Mouse (Mus musculus) thymus, postnatal 25 days (tissue): ENCODE measurements around the gene Axin1.
A peak's percentile ranks its signal among the peaks of the same experiment; 100 is the strongest.
"Not testable (repeated sequence)": the region's sequence is repeated elsewhere in the genome, so short reads cannot be mapped to it uniquely, and the experiment has no call there.

Experiments
- DNase-seq: peaks from one replicate; pipeline ENCODE4 v3.0.0; 2022

Gene Axin1

GRCm38 (mm10) chr17:26138239-26138836 lies at the start of gene Axin1:
Gene Axin1, plus strand, starts transcription at chr17:26138688.
- peak; percentile 96 for DNase-seq

DNA sequence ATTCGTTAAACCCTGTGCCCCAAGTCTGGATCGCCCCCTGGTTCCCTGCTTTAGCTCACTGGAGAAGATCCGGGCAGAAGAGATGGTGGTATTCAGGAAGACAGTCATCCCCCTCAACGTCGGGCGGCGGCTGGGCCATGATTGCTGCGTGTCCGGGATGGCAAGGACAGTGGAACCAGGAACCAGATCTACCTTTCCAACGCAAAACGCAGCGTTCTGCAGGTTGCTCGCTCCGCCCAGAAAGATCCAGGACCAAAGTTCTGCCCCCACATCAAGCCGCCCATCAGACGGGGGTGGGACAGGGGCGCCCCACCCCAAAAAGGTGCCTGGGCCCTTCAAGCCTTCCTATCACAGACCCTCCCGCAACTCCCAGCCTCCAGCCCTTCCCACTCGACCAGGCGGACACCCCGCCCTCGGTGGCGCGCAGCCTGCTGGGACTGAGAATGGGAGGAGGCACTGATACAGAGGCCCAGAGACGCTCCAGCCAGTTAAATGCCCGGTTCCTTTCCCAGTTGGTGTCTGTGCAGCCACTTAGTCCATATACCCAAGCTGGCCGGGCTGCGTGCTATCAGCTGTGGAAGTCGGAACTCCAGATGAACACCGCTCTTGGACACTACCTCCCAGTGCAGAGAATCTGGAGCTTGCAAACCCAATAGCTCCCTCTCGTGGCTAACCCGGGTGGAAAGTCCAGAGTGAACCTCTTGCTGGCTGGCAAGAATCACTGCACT lies 48.4 kb upstream of the Axin1 start, which contains the start of gene Decr2:
Decr2 (minus strand) TSS at position 433 of the 728 bp plus-strand sequence.
- peak; percentile 85 for DNase-seq

DNA sequence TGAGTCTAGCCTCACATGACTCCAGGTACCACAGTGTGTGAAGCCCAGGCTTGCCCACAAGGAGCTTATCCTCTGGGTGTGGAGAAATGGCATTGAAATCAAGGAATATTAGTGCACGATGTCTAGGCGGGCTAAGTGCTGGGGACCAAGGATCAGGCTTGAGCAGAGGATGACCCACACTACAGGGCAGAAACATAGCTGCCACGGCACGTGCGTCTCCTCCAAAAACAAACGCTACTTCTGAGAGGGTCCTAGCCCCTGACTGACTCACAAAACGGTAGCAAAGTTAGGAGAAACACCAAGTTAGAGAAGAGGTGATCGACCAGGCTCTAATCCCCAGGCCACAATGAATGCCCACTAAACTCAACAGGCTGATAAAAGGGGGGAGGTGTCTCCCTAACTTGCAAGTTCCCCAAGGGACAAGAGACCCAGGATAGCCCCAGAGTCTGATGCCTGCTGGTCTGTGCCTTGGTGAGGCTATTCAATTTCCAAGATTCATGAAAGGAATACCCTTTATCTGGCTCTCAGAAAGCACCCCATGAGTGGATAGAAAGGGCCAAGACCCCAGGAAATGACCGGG lies 43.9 kb upstream of the Axin1 start:
- no peak for DNase-seq

DNA sequence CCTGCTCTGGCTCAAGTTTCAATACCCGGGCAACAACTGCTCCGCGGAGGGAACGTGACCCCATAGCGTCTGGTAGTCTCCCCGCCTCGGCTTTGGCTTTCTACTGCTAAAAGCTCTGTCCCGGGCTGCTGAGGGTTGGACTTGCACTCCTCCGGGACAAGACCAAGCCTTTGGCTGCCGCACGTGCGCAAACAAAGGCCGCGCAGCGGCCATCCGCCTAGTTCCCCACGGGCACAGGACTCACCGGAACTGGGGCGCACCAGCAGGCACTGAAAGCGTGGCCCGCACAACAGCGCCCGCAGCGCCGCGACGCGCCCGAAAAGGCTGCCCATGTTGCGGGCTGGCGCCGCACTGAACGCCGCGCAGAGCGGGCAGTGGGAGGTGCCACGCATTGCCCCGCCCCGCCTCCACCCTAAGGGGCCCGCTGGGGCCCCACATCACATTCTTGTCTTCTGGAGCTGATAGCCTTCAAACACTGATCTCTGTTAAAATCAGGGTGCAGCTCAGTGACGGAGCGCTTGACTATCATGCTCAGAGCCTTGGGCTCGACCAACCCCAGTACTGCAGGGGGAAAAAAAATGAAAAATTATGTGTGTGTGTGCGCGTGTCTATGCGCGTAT lies 43.3 kb upstream of the Axin1 start, which contains the start of gene Nme4:
Nme4 (minus strand) TSS at position 482 of the 620 bp plus-strand sequence.
- DNase-seq = peak; percentile 58

GRCm38 (mm10) chr17:26098461-26098860 lies 40.0 kb upstream of the Axin1 start:
- no peak for DNase-seq

DNA sequence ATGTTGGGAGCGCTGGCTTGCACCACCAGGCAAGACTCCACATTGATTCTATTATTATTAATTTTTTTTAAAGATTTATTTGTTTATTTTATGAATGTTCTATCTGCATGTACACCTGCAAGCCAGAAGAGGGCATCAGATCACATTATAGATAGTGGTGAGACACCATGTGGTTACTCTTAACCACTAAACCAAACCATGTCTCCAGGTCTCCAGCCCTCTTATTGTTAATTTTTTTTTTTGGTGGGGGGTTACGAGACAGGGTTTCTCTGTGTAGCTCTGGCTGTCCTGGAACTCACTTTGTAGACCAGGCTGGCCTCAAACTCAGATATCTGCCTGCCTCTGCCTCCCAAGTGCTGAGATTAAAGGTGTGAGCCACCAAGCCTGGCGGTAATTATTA lies 39.2 kb upstream of the Axin1 start:
- DNase-seq = not testable (repeated sequence)

- no peak for DNase-seq
Observed at GRCm38 (mm10) chr17:26100166-26100565, 38.3 kb upstream of the Axin1 start.

DNA sequence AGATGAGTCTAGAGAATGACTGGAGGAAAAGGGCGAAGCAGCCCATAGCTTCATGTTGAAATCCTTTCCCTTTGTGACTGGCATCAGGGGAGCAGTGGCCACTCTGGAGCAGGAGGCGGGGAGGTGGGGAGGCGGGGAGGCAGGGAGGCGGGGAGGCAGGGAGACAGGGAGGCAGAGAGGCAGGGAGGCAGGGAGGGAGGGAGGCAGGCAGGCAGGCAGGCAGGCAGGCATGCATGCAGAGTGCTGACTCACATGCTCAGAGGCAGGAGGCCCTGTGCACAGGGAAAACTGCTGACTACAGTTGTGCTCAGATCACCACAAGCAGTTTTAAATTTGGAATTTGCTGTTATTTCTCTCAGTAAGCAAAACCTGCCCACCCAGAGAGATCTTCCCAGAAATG lies 37.0 kb upstream of the Axin1 start:
- no peak for DNase-seq

GRCm38 (mm10) chr17:26105619-26106018 lies 32.9 kb upstream of the Axin1 start:
- DNase-seq = no peak

DNA sequence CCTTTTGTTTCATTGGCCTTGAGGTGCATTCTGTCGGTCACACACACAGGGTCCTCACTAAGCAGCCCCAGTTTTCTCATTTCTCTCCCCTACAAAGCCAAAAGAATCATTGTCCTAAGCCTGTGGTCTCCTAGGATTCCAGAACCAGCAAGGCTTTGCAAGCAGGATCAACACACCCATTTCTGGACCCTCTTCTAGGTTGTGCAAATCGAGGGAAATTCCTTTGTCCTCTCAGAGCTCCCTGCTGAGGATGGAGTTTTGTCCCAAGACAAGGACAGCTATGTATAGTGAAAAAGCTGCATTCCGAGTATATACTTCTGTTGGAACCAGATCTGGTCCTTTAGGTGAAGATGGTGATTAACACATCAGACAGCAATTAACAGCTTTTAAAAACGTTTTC lies 28.3 kb upstream of the Axin1 start:
- no peak for DNase-seq

DNA sequence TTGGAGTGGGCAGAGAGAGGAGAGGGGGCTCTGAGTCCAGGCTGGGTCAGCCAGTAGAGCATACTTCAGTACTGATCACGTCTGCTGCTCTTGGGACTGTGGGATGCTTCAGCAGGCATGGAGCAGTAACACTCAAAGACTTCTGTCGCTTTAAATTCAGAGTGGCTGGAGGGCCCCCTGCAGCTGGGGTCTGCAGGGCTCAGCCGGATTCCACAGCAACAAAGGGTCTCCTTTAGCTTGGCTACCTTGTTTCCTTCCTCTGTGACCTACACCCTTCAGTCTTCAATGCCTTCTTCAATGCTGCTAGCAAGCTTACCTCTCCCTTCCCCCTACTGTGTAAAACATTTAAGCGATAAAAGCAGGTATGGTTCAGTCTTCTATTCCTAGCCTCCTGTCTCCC lies 27.5 kb upstream of the Axin1 start:
- DNase-seq = no peak

DNA sequence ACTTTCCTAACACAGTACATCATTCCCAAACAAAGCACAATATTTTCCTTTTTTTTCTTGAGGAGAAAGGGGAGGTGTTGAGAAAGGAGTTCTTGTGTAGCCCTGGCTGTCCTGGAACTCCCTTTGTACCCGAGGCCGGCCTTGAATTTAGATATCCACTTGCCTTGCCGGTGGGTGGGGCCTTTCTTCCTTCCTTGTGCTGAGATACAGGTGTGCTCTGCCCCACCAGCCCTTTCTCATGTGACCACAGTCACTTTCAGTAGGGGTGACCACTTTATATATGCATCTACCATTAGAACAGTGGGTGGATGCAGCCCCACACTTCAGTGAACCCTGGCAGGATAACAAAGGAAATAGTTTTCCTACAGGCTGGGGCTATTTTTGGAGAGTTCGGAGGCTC lies 26.8 kb upstream of the Axin1 start:
- no peak for DNase-seq

DNA sequence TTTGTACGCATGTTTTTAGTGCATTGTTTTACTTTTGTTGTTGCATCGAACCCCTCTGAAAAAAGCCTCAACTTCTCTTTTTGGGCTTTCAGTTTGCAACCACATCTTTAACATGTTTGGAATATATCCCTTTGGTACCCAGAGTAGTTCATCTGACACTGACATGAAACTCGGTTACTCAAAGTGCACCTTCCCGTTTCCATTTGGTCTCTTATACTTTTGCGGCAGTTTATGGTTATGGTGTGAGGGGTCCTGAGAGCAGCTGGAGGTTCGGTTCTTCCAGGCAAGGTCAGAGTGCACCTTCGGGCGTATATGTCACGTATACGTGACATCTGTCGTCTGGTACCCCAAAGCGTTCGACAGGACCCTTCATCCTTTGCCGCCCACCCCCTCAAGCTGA lies 25.7 kb upstream of the Axin1 start:
- DNase-seq = no peak

DNA sequence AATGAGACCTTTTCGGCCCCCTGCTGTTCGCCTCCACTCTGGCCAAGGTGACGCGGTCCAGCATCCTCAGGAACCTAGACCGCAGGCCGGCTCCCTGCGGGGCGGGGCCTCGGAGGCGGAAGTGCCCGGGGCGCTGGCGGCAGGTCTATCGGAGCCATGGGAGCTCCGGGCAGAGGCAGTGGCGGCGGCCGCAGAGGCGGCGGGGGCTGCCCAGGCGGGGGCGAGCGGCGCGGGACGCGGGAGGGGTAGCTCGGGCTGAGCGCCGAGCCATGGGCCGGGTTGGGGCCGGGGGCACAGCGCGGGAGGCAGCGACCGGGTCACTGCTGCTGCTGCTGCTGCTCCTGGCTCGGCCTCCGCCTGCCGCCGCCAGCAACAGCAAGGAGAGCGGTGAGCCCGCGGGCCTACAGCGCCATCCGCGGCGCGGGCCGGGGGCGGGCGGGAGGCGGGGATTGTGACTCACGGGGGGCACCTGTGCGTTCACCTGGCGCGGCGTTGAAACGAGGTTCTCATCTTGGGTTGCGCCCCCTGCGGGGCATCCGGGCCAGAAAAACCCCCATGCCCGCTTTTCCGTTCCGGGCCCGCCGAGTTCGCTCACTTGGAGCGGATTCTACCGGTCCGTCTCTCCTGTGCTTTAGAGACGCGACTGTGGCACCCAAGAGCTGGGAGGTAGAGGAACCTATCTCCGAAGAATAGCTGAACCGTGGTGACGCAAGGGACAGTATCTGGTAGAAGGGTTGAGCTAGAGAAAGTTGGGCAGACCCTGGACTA lies 25.1 kb upstream of the Axin1 start, which contains the start of gene Tmem8:
Tmem8 (plus strand) TSS at position 119 of the 768 bp plus-strand sequence.
- DNase-seq = peak; percentile 79

- DNase-seq = no peak
Observed at GRCm38 (mm10) chr17:26114061-26114460, 24.4 kb upstream of the Axin1 start.

- not testable (repeated sequence) for DNase-seq
Observed at GRCm38 (mm10) chr17:26114461-26114860, 24.0 kb upstream of the Axin1 start.

DNA sequence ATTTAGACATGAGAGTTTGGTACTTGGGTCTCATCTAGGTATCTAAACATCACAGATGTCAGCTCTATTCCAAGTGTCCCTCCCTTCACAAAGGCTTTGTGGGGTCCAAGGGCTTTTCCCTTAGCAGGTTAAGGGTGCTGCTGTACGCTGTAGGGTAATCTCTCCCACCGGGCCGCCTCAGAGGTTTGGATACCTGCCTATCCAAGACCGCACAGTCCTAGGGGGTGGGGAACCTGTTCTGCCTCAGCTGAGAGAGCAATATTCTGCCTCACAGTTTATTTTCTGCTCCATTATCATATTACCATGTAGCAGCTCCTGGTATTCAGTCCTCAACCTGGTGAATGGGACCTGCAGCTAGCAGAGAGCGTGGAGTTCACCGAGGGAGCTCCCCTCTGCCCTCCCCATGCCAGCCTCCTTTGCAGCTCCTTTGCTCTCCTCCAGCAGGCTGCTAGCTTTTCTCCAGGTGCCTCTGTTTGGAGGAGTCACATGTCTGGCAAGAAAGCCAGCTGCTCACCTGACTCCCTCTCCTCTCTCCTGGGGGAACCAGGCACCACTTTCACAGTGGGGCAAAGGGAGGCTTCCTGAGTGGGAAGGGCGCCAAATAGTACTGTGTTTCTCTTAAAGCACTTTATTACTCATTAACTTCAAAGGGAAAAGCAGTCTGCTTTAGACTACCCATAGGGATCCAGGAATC lies 23.1 kb upstream of the Axin1 start:
- no peak for DNase-seq

- no peak for DNase-seq
Observed at GRCm38 (mm10) chr17:26115956-26116487, 22.5 kb upstream of the Axin1 start.

DNA sequence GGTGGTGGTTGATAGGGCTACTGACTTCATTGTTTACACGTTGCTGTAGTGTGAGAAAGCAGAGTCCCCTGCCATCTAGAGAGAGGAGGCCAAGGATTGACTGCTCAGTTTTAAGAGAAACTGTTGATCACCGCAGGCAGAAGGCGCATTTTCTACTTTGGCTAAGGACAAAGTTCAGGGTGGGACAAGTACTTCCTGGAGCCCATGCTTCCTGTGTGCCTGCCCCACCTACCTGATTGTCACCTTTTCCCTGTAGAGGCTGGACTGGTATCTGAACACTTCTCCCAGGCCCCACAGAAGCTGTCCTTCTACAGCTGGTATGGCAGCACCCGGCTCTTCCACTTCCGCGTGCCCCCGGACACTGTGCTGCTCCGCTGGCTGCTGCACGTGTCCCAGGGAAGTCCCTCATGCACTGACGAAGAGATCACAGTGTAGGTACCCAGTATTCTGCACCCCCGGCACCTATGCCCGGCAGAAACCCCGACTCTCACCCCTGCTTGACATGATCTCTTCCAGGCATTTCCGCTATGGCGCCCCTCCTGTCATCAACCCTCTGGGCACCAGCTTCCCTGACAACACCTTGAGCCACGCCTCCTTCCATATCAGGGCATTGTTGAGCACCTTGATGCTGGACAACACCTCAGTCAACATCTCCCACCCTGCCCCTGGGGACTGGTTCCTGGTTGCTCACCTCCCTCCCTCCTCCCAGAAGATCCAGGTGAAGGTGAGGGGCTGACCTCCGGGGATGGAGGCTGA lies 21.8 kb upstream of the Axin1 start:
- no peak for DNase-seq

- peak; percentile 71 for DNase-seq
Observed at GRCm38 (mm10) chr17:26119766-26120710, 18.4 kb upstream of the Axin1 start.
